Mouse (Mus musculus): ENCODE results near the gene B4galt5. TPM values are rescaled to one million over a fixed set of nuclear protein-coding genes. Genes with fewer than 3 reads are reported as not detected.

B4galt5 gene
- polyA plus RNA-seq, 1 experiment from 2014 or later, result 18.1 TPM

DNA sequence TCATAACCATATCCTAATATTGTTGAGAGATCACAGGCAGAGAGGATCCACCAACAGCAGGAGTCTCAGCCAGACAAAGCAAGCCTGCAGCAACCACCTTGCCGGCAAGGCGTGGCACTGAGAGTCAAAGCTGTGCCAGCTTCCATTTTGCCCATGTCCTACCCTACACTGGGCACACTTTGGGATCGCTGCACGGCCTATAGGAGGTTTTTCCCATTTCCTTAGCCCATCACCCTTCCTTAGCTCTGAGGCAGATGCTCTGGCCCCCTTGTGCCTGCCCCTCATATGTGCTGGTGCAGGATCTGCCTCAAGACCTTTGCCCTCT, 68.0 kb downstream of the B4galt5 start:
- H3K27ac ChIP-seq (ENCODE audit: low read length), result no peak overlapping the region
- H3K36me3 ChIP-seq (ENCODE audit: control insufficient read depth, insufficient read depth, low read length), result no peaks in the 10 kb centered on the region
- no peak overlapping the region for H3K4me3 ChIP-seq (ENCODE audit: low read depth, low read length)
- H3K4me2 ChIP-seq (ENCODE audit: low read length), result no peak overlapping the region
- no peaks in the 10 kb centered on the region for H3K9me3 ChIP-seq (replicated peaks; ENCODE audit: control insufficient read depth, low read length, poor library complexity, severe bottlenecking)
- no peaks in the 10 kb centered on the region for H3K27me3 ChIP-seq (ENCODE audit: control insufficient read depth, insufficient read depth, low read depth, low read length)
- H3K4me1 ChIP-seq (ENCODE audit: control insufficient read depth, insufficient read depth, low read length), result no peaks in the 10 kb centered on the region; the same call in 1 of the 2 replicates
- ATAC-seq, result peak; percentile 54; the same call in 1 of the 2 replicates
- no peak overlapping the region for H3K9ac ChIP-seq (ENCODE audit: low read depth, low read length)
- 85% methylated on average over 4 of the region's 4 CpGs for WGBS

DNA sequence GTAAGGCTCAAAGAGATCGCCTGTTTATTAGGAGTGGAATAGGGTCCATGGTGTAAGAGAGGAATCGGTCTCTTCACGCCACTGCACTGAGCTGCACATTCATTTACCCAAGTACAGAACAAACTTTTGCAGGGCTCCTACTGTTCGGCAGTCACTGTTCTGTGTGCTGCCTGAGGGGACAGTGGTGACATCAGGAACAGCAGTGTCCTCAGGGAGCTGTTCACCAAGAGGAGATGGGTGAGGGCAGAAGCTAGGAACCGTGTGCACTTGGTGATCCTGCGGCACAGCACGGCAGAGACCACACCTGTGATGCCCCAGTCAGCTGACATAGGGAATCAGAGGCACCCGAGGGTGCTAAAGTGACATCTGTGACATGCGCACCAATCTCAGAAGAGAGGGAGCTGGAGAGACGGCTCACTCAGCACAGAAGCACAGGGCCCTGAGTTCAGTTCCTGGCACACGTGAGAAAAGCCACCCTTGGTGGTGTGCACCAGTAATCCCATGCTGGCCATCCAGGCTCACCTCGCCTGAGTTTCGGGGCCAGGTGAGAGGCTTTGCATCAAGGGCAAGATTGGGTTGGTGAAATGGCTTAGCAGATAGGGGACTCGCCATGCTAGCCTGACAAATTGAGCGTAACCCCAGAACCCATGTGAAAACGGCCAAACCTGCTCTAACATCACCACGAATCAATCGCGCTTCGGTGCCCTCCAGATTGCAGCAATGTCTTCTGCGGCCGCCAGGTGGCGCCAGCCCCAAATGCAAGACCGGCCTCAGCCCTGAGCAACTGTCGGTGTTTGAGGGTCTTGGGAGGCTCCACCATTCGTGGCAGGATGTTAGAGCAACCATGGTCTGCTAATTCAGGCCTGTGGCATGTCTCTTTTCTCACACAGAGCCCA, 68.6 kb downstream of the B4galt5 start:
- no peak overlapping the region for H3K27ac ChIP-seq (ENCODE audit: low read length)
- ATAC-seq, result peak; percentile 81
- 46% methylated on average over 26 of the region's 26 CpGs for WGBS
- no peak overlapping the region for H3K4me3 ChIP-seq (ENCODE audit: low read depth, low read length)
- H3K9ac ChIP-seq (ENCODE audit: low read depth, low read length), result no peak overlapping the region; the same call in 1 of the 2 replicates
- no peaks in the 10 kb centered on the region; the same call in 1 of the 2 replicates for H3K4me1 ChIP-seq (ENCODE audit: control insufficient read depth, insufficient read depth, low read length)
- no peaks in the 10 kb centered on the region for H3K9me3 ChIP-seq (replicated peaks; ENCODE audit: control insufficient read depth, low read length, poor library complexity, severe bottlenecking)
- no peaks in the 10 kb centered on the region for H3K36me3 ChIP-seq (ENCODE audit: control insufficient read depth, insufficient read depth, low read length)
- H3K27me3 ChIP-seq (ENCODE audit: control insufficient read depth, insufficient read depth, low read depth, low read length), result no peaks in the 10 kb centered on the region
- H3K4me2 ChIP-seq (ENCODE audit: low read length), result no peak overlapping the region

DNA sequence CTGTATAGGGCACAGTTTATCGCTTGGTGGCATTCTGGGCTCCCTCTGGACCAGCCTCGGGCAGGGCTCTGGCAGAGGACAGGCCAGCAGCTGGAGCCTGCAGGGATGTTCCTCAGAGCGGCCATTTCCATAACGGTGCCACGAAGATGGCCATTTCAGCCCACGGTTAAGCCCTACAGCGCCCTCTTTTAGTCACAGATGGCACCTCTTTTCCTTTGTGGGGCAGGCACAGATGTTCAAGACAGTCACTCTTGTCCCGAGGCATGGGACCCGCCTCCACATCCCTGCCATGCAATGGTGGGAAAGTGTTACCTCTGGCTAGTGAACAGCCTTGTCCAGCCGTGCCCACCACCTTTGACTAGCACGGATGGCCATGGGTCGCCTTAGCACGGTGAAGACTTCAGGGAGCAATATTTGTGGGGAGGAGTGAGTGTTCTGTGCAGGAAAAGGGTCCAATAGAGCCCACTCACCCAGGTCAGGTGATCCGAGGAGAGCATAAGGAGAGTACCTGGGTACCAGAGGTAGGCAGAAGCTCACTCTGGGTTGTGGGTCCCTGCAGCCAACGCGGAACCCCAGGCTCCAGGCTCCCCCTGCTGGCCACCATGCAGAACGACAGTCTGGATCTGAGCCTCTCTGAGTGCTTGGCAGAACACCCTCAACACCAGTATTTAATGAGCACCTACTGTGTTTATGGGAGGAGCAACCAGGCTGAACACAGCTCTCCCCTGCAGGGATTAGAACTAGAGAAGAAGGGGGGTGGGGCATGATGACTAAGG, 70.0 kb downstream of the B4galt5 start:
- Histone ChIP-seq H3K27ac (ENCODE audit: low read length) (no peak overlapping the region), H3K9ac (ENCODE audit: low read depth, low read length) (no peak overlapping the region), H3K27me3 (ENCODE audit: control insufficient read depth, insufficient read depth, low read depth, low read length) (no peaks in the 10 kb centered on the region), H3K36me3 (ENCODE audit: control insufficient read depth, insufficient read depth, low read length) (no peaks in the 10 kb centered on the region), H3K4me3 (ENCODE audit: low read depth, low read length) (no peak overlapping the region), H3K4me1 (ENCODE audit: control insufficient read depth, insufficient read depth, low read length) (no peaks in the 10 kb centered on the region; the same call in 1 of the 2 replicates), H3K4me2 (ENCODE audit: low read length) (no peak overlapping the region), H3K9me3 (replicated peaks; ENCODE audit: control insufficient read depth, low read length, poor library complexity, severe bottlenecking) (no peaks in the 10 kb centered on the region)
- WGBS, result 60% methylated on average over 17 of the region's 17 CpGs
- ATAC-seq, result no peak

DNA sequence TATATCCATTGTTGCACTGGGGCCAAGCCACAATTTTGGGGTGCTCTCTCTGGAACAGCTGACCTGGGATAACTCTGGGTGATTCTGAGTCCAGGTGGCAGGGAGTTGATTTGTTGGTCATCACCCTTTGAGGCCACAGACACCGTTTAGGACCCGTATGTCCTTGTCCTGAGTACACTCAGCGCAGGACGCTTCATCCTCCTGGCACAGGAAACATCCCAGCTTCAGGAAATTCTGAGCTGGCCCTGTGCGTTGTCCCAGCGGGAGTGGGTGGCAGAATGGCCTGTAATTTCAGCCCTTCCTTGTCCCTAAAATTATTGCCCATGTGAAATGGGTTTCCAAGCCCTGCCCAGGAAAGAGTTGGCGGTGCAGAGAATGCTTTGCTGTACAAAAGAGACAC, 71.0 kb downstream of the B4galt5 start:
- Histone ChIP-seq H3K9me3 (replicated peaks; ENCODE audit: control insufficient read depth, low read length, poor library complexity, severe bottlenecking) (no peaks in the 10 kb centered on the region), H3K36me3 (ENCODE audit: control insufficient read depth, insufficient read depth, low read length) (no peaks in the 10 kb centered on the region), H3K4me2 (ENCODE audit: low read length) (no peak overlapping the region), H3K9ac (ENCODE audit: low read depth, low read length) (peak overlapping the region; percentile 26; the same call in 1 of the 2 replicates), H3K27ac (ENCODE audit: low read length) (no peak overlapping the region), H3K4me3 (ENCODE audit: low read depth, low read length) (no peak overlapping the region), H3K27me3 (ENCODE audit: control insufficient read depth, insufficient read depth, low read depth, low read length) (no peaks in the 10 kb centered on the region), H3K4me1 (ENCODE audit: control insufficient read depth, insufficient read depth, low read length) (no peaks in the 10 kb centered on the region; the same call in 1 of the 2 replicates)
- ATAC-seq, result no peak
- WGBS, result 89% methylated on average over 7 of the region's 7 CpGs

DNA sequence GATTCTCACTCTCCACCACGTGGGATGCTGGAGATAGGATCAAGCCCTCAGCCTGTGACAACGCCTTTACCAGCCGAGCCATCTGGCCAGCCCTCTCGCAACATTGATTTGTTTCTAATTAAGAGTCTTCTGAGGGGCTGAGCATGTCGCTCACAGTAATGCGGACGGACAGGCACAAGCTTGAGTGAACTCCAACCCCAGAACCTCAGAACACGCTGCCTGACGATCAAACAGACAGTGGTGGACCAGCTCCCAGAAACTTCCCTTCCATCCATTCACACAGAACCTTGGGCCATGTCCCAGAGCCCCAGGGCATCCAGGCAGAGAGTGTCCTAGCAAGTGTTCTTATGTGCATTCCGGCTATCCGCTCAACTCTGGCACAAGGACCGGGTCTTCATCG, 72.0 kb downstream of the B4galt5 start:
- Histone ChIP-seq H3K4me1 (ENCODE audit: control insufficient read depth, insufficient read depth, low read length) (no peaks in the 10 kb centered on the region; the same call in 1 of the 2 replicates), H3K4me2 (ENCODE audit: low read length) (no peak overlapping the region), H3K36me3 (ENCODE audit: control insufficient read depth, insufficient read depth, low read length) (no peaks in the 10 kb centered on the region), H3K27me3 (ENCODE audit: control insufficient read depth, insufficient read depth, low read depth, low read length) (no peaks in the 10 kb centered on the region), H3K4me3 (ENCODE audit: low read depth, low read length) (no peak overlapping the region), H3K27ac (ENCODE audit: low read length) (no peak overlapping the region), H3K9me3 (replicated peaks; ENCODE audit: control insufficient read depth, low read length, poor library complexity, severe bottlenecking) (no peaks in the 10 kb centered on the region), H3K9ac (ENCODE audit: low read depth, low read length) (no peak overlapping the region)
- no peak for ATAC-seq
- WGBS, result 66% methylated on average over 13 of the region's 13 CpGs

DNA sequence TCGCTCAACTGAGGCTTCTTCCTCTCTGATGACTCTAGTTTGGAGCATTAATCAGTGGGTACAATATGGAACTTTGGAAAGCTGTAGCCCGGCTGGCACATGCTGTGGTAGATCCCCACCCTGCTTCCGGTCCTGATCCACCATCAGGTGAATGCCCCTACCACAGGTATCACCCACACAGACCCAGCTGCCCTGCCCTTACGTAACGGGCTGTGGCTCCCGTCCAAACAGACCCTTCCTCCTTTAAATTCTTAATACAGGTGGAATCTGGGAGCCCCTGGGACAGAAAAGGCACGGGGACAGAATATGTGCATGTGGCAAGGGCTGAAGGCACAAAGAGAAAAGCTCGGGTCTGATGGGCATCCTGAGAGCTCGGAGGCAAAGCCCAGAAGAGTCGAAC, 73.1 kb downstream of the B4galt5 start:
- H3K4me3 ChIP-seq (ENCODE audit: low read depth, low read length), result no peak overlapping the region
- WGBS, result 84% methylated on average over 10 of the region's 10 CpGs

DNA sequence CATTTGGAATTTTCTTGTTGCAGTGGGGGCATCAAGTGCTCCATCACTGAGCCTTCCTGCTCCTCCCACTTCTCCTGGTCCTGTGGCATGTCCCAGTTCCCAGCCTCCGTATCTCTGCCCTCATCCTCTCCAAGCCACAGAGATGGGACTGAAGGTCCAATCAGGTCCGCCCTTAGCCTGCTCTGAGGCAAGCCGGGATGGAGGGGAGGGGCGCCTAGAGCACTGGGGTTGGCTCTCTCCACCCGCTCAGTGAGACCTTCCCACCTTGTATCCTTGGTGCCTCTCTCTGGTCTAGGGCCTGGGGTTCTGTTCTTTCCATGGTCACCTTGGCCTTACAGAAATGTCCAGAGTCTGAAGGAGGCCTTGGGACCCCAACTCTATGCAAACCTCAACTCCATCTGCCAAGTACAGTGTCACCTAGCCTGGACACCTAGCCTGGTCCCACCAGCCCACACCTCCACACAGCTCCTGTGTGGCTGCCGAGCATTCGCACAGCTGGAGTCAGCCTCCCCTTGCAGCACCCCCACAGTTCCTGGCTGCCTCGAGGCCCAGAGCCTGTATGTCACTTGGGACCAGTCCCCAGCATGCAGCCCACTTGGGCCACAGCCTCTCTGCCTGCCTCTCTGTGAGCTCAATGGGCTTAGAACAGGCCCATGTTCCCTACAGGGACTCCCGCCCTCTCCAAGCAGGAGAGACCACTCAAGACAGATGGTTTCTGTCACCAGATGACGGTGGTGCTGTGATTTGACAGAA, 74.1 kb downstream of the B4galt5 start:
- Histone ChIP-seq H3K4me2 (ENCODE audit: low read length) (no peak overlapping the region), H3K9me3 (replicated peaks; ENCODE audit: control insufficient read depth, low read length, poor library complexity, severe bottlenecking) (no peaks in the 10 kb centered on the region), H3K4me1 (ENCODE audit: control insufficient read depth, insufficient read depth, low read length) (no peaks in the 10 kb centered on the region), H3K27ac (ENCODE audit: low read length) (no peak overlapping the region), H3K4me3 (ENCODE audit: low read depth, low read length) (no peak overlapping the region), H3K36me3 (ENCODE audit: control insufficient read depth, insufficient read depth, low read length) (no peaks in the 10 kb centered on the region), H3K9ac (ENCODE audit: low read depth, low read length) (no peak overlapping the region), H3K27me3 (ENCODE audit: control insufficient read depth, insufficient read depth, low read depth, low read length) (no peaks in the 10 kb centered on the region)
- ATAC-seq, result no peak
- WGBS, result 61% methylated on average over 9 of the region's 10 CpGs

More for the DNA sequence above, 73.1 kb downstream of the B4galt5 start:
- Histone ChIP-seq H3K9ac (ENCODE audit: low read depth, low read length) (no peak overlapping the region), H3K9me3 (replicated peaks; ENCODE audit: control insufficient read depth, low read length, poor library complexity, severe bottlenecking) (no peaks in the 10 kb centered on the region), H3K27me3 (ENCODE audit: control insufficient read depth, insufficient read depth, low read depth, low read length) (no peaks in the 10 kb centered on the region), H3K4me2 (ENCODE audit: low read length) (no peak overlapping the region), H3K27ac (ENCODE audit: low read length) (no peak overlapping the region), H3K36me3 (ENCODE audit: control insufficient read depth, insufficient read depth, low read length) (no peaks in the 10 kb centered on the region), H3K4me1 (ENCODE audit: control insufficient read depth, insufficient read depth, low read length) (no peaks in the 10 kb centered on the region; the same call in 1 of the 2 replicates)
- no peak for ATAC-seq

DNA sequence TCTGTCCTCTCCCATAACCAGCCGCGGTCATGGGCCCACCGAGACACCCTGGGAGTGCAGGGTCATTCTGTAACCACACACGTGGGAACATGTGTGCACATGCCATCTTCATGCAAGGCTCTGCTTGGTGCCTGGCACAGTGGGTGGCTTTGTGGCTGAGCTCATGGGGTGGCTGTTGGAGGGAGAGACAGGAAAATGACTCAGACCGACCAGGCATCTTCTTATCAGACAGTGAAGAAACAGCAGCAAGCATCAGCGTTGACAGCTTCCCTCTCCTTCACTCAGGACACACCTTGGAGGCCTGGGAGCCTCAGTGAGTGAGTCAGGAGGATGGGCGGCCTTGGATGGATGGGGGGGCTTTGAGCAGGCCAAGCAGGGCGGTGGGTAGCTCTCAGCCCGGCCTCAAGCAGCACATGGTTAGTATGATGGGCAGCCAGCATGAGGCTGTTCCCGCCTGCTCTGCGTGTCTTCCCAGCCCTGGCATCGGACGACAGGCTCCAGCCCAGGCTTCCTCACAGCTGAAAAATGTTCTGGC, 75.7 kb downstream of the B4galt5 start:
- Histone ChIP-seq H3K36me3 (ENCODE audit: control insufficient read depth, insufficient read depth, low read length) (no peaks in the 10 kb centered on the region), H3K27ac (ENCODE audit: low read length) (no peak overlapping the region), H3K27me3 (ENCODE audit: control insufficient read depth, insufficient read depth, low read depth, low read length) (no peaks in the 10 kb centered on the region), H3K9me3 (replicated peaks; ENCODE audit: control insufficient read depth, low read length, poor library complexity, severe bottlenecking) (no peaks in the 10 kb centered on the region), H3K4me2 (ENCODE audit: low read length) (no peak overlapping the region), H3K4me1 (ENCODE audit: control insufficient read depth, insufficient read depth, low read length) (no peaks in the 10 kb centered on the region), H3K4me3 (ENCODE audit: low read depth, low read length) (no peak overlapping the region), H3K9ac (ENCODE audit: low read depth, low read length) (no peak overlapping the region)
- 90% methylated on average over 13 of the region's 13 CpGs for WGBS
- ATAC-seq, result no peak
